Mouse (Mus musculus) c-Kit-positive CD71-negative TER-119-negative erythroid progenitor cells, embryonic 14.5 days (primary cell): ENCODE measurements around the gene C2.
"Not testable (repeated sequence)": the region's sequence is repeated elsewhere in the genome, so short reads cannot be mapped to it uniquely, and the experiment has no call there.

Source experiments
- DNase-seq: peaks from one replicate; pipeline ENCODE4 v3.0.0-alpha.2; 2013; ENCODE audit warnings: low read depth

The C2 gene

GRCm38 (mm10) chr17:34830776-34831175, 67.3 kb downstream of the C2 start:
- not testable (repeated sequence) for DNase-seq

GRCm38 (mm10) chr17:34814818-34815370, 83.2 kb downstream of the C2 start:
- no peak for DNase-seq

- DNase-seq, result not testable (repeated sequence)
Observed at GRCm38 (mm10) chr17:34813747-34814146, 84.3 kb downstream of the C2 start.
